Mouse (Mus musculus): ENCODE measurements around the gene Gxylt2.

DNA sequence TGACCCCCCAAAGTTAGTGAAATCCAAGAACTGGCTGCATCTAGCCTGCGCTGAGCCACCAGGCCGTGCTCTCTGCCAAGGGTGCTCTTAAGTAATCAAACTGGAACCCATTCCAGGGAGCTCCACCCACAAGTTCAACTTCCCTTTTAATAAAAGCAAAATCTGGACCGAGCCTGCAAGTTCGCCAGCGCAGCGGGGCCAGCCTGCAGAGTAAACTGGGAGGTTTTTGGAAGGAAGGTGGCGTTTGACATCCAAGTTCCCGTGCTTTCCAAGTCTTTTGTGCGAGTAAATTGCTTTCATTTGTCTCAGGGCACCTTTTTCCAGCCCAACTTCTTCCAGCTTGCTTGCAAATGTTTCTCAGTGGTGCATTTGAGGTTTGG lies 27.5 kb downstream of the Gxylt2 start:
- no peak for TF ChIP-seq CTCF (IDR thresholded peaks at IDR 0.05; ENCODE audit: low read depth, low read length)
- no peak for TF ChIP-seq POLR2A (IDR thresholded peaks at IDR 0.05; ENCODE audit: borderline replicate concordance, low read depth, low read length)

Data from bone marrow macrophage, adult 2 months (primary cell).